Mouse (Mus musculus) right cerebral cortex, postnatal 10 days (tissue): ENCODE measurements at regions not wholly inside any gene's neighbourhood (a gene's known extent, or its start where the extent isn't known, plus 50 kb on each side); places are given as distances from the start of the nearest gene placed in this dataset.

Experiments
- DNase-seq, 2 experiments: peaks; one replicate each; pipeline ENCODE4 v3.0.0; 2021; ENCODE audit warnings: low spot score in 2 of 2

GRCm38 (mm10) chr7:68579666-68580065 is 169.4 kb downstream of the Arrdc4 start:
- peak; percentile 84 to 91 for DNase-seq

- no peak for DNase-seq
Observed at GRCm38 (mm10) chr7:68579216-68579615, 169.8 kb downstream of the Arrdc4 start.

- DNase-seq, result no peak
Observed at GRCm38 (mm10) chr7:68571315-68571714, 177.7 kb downstream of the Arrdc4 start.

- no peak for DNase-seq
Observed at GRCm38 (mm10) chr7:68568127-68568510, 180.9 kb downstream of the Arrdc4 start.

- no peak for DNase-seq
Observed at GRCm38 (mm10) chr7:68567452-68568126, 181.5 kb downstream of the Arrdc4 start.

- DNase-seq, result no peak
Observed at GRCm38 (mm10) chr7:68559440-68560343, 189.3 kb downstream of the Arrdc4 start.

GRCm38 (mm10) chr7:68550330-68550729 is 198.7 kb downstream of the Arrdc4 start:
- DNase-seq, result no peak

GRCm38 (mm10) chr7:68548176-68548575 is 200.9 kb downstream of the Arrdc4 start:
- no peak for DNase-seq

GRCm38 (mm10) chr7:68544136-68544535 is 204.9 kb downstream of the Arrdc4 start:
- no peak for DNase-seq

GRCm38 (mm10) chr7:68509096-68509495 is 235.5 kb downstream of the Fam169b start:
- no peak for DNase-seq

- no peak for DNase-seq
Observed at GRCm38 (mm10) chr7:68491143-68491810, 217.6 kb downstream of the Fam169b start.

GRCm38 (mm10) chr7:68486676-68487075 is 213.0 kb downstream of the Fam169b start:
- DNase-seq, result no peak

- DNase-seq, result no peak
Observed at GRCm38 (mm10) chr7:68482553-68482952, 208.9 kb downstream of the Fam169b start.

- peak; percentile 55 to 64 for DNase-seq
Observed at GRCm38 (mm10) chr7:68480770-68481169, 207.1 kb downstream of the Fam169b start.

- no peak for DNase-seq
Observed at GRCm38 (mm10) chr7:68480336-68480735, 206.7 kb downstream of the Fam169b start.

- DNase-seq, result no peak
Observed at GRCm38 (mm10) chr7:68478044-68478443, 204.4 kb downstream of the Fam169b start.

GRCm38 (mm10) chr7:68472800-68473199 is 199.2 kb downstream of the Fam169b start:
- DNase-seq, result no peak

GRCm38 (mm10) chr7:68470983-68471382 is 197.3 kb downstream of the Fam169b start:
- no peak for DNase-seq

- DNase-seq, result no peak
Observed at GRCm38 (mm10) chr7:68468574-68468973, 194.9 kb downstream of the Fam169b start.

- no peak for DNase-seq
Observed at GRCm38 (mm10) chr7:68457842-68458241, 184.2 kb downstream of the Fam169b start.

GRCm38 (mm10) chr7:68455451-68455850 is 181.8 kb downstream of the Fam169b start:
- no peak for DNase-seq

GRCm38 (mm10) chr7:68453028-68453692 is 179.5 kb downstream of the Fam169b start:
- DNase-seq, result no peak
